ENCODE assay signal across 9 mouse cellular contexts in the genomic region with DNA sequence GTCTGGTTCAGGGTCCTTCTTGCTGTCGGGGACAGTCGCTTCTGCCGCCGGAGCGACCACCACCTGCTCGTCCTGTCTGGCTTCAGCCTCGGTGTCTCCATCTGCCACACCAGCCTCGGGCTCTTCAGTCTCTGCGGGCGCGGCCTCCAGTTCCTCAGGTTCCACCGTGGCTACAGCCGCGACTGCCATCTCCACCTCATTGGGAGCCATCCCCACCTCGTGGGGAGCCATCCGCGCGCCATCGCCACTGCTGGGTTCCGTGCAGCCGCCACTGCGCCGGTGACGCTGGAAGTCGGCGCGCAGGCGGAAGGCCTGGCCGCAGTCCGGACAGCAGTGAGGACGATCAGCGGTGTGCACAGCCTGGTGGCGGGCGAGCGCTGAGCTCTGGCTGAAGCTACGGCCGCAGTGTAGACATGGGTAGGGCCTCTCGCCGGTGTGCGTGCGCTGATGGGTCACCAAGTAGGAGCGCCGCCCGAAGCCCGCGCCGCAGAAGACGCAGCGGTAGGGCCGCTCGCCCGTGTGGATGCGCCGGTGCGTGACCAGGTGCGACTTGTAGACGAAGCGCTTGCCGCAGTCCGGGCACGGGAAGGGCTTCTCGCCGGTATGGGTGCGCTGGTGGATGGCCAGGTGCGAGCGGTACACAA. TPM values are rescaled to one million over a fixed set of nuclear protein-coding genes. Genes with fewer than 3 reads are reported as not detected.
DNase-seq lines count a peak whose midpoint lies in the region; ATAC-seq and TF ChIP-seq lines count a peak whose summit lies in the region.
"Had no signal": no experiment of that assay in that cellular context is flagged by ENCODE, and none has a peak within 500 bp of the region (broad histone marks: within the 10 kb centered on the region; RNA-seq: fewer than 3 reads in every experiment).

No protein-coding gene starts in this region.

- H3K4me1 ChIP-seq in kidney, adult 2 months (ENCODE audit: control insufficient read depth, insufficient read depth, low read length): no peaks in the 10 kb centered on the region
- no peaks in the 10 kb centered on the region for H3K4me1 ChIP-seq in brown adipose tissue, adult 24 weeks (ENCODE audit: control insufficient read depth, insufficient read depth, insufficient read length, low read length)
- H3K4me1 ChIP-seq in forebrain, embryonic 13.5 days: peaks cover 25% of the 10 kb centered on the region
- H3K4me1 ChIP-seq in midbrain, embryonic 14.5 days (ENCODE audit: control insufficient read depth, insufficient read depth, low read length): peaks cover 12% of the 10 kb centered on the region; the same call in 1 of the 2 replicates

- TF ChIP-seq CTCF in kidney, adult 2 months (conservative IDR thresholded peaks at IDR 0.05; ENCODE audit: insufficient read depth, insufficient read length, low read depth, low read length): no peak

- peaks cover 4% of the 10 kb centered on the region; the same call in 1 of the 2 replicates for H3K36me3 ChIP-seq in kidney, adult 2 months (ENCODE audit: control insufficient read depth, insufficient read depth, low read length)
- H3K36me3 ChIP-seq in forebrain, embryonic 13.5 days (ENCODE audit: poor library complexity, severe bottlenecking): peaks cover 93% of the 10 kb centered on the region
- peaks cover 80% of the 10 kb centered on the region for H3K36me3 ChIP-seq in midbrain, embryonic 14.5 days (ENCODE audit: control insufficient read depth, insufficient read depth, low read length)

- no peak for ATAC-seq in forebrain, embryonic 13.5 days
- no peak for ATAC-seq in midbrain, embryonic 14.5 days (ENCODE audit: low FRiP score, low TSS enrichment)

- no peak for TF ChIP-seq POLR2A in kidney, adult 2 months (IDR thresholded peaks at IDR 0.05; ENCODE audit: low read depth, low read length)

- no peaks in the 10 kb centered on the region for H3K9me3 ChIP-seq in forebrain, embryonic 13.5 days (replicated peaks)
- H3K9me3 ChIP-seq in midbrain, embryonic 14.5 days (ENCODE audit: control insufficient read depth, low read length): no peaks in the 10 kb centered on the region

- H3K9ac ChIP-seq in forebrain, embryonic 13.5 days: peak overlapping the region; percentile 53; the same call in 1 of the 2 replicates
- H3K9ac ChIP-seq in midbrain, embryonic 14.5 days (replicated peaks; ENCODE audit: low read length): 0 out of 2 replicates have a peak overlapping the region, but pooled peaks have one; percentile 16

- DNase-seq in kidney, postnatal 4 days: peak; percentile 35 to 56
- DNase-seq in kidney, adult 2 months: no peak
- peak; percentile 56 for DNase-seq in midbrain, embryonic 14.5 days
- DNase-seq in spleen, adult 12 weeks (ENCODE audit: low spot score): no peak
- no peak for DNase-seq in layer of hippocampus, adult 9-11 months
- DNase-seq in testis, postnatal 10 days (ENCODE audit: low spot score): no peak

- no peak overlapping the region for H3K4me3 ChIP-seq in kidney, adult 2 months (ENCODE audit: insufficient read depth, low read depth, low read length)
- H3K4me3 ChIP-seq in brown adipose tissue, adult 24 weeks (ENCODE audit: insufficient read depth, low read depth, low read length): 0 out of 2 replicates have a peak overlapping the region, but pooled peaks have one; percentile 7
- peak overlapping the region; percentile 40 for H3K4me3 ChIP-seq in forebrain, embryonic 13.5 days
- H3K4me3 ChIP-seq in midbrain, embryonic 14.5 days (replicated peaks; ENCODE audit: low read depth, low read length): no peak overlapping the region

- H3K27ac ChIP-seq in kidney, adult 2 months (ENCODE audit: insufficient read depth, low read depth, low read length): no peak overlapping the region
- no peak overlapping the region for H3K27ac ChIP-seq in brown adipose tissue, adult 24 weeks (replicated peaks; ENCODE audit: low read depth, low read length)
- H3K27ac ChIP-seq in forebrain, embryonic 13.5 days: no peak overlapping the region
- H3K27ac ChIP-seq in midbrain, embryonic 14.5 days (replicated peaks; ENCODE audit: low read depth, low read length): no peak overlapping the region

- H3K4me2 ChIP-seq in forebrain, embryonic 13.5 days: peak overlapping the region; percentile 67; the same call in 1 of the 2 replicates
- peak overlapping the region; percentile 52 for H3K4me2 ChIP-seq in midbrain, embryonic 14.5 days (ENCODE audit: low read length)

- 64% methylated on average over 66 of the region's 66 CpGs for WGBS in kidney, adult 2 months
- WGBS in forebrain, embryonic 13.5 days: 11% methylated on average over 66 of the region's 66 CpGs
- 15% methylated on average over 66 of the region's 66 CpGs for WGBS in midbrain, embryonic 14.5 days

- H3K27me3 ChIP-seq in kidney, adult 2 months (replicated peaks; ENCODE audit: control insufficient read depth, insufficient read depth, low read length): no peaks in the 10 kb centered on the region
- H3K27me3 ChIP-seq in forebrain, embryonic 13.5 days: peaks cover 76% of the 10 kb centered on the region
- peaks cover 60% of the 10 kb centered on the region for H3K27me3 ChIP-seq in midbrain, embryonic 14.5 days (ENCODE audit: control insufficient read depth, insufficient read depth, low read length)

RNA-seq across cellular contexts. Expression of a gene that starts 15.2 kb away (rescaled TPM):
- polyA plus RNA-seq in kidney, adult 2 months (2012; rRNA removed): 4.5 and 6.4 TPM in 2 replicates
- polyA plus RNA-seq in brown adipose tissue, adult 24 weeks (2012; ENCODE audit: insufficient read depth, insufficient read length, missing spikeins): 1.5 and 1.6 TPM in 2 replicates
- 5.8 and 6.1 TPM in 2 replicates for polyA plus RNA-seq in forebrain, embryonic 13.5 days (2015; fragmentation: Nextera tagmentation; extraction: Ambion mirVana)
- polyA plus RNA-seq in midbrain, embryonic 14.5 days (2014; fragmentation: Nextera tagmentation; extraction: Ambion mirVana): 6.9 and 7.8 TPM in 2 replicates

RNA-seq across cellular contexts. Expression of a gene that starts 19.6 kb away (rescaled TPM):
- 8.5 and 9.6 TPM in 2 replicates for polyA plus RNA-seq in kidney, adult 2 months (2012; rRNA removed)
- polyA plus RNA-seq in brown adipose tissue, adult 24 weeks (2012; ENCODE audit: insufficient read depth, insufficient read length, missing spikeins): 3.3 and 4.6 TPM in 2 replicates
- polyA plus RNA-seq in forebrain, embryonic 13.5 days (2015; fragmentation: Nextera tagmentation; extraction: Ambion mirVana): 22.7 and 23.5 TPM in 2 replicates
- polyA plus RNA-seq in midbrain, embryonic 14.5 days (2014; fragmentation: Nextera tagmentation; extraction: Ambion mirVana): 20.4 and 25.2 TPM in 2 replicates

RNA-seq across cellular contexts. Expression of a gene that starts 27.9 kb away (rescaled TPM):
- polyA plus RNA-seq in kidney, adult 2 months (2012; rRNA removed): 0.08 TPM in 1 of 2 replicates, not detected in the other
- not detected in 2 replicates for polyA plus RNA-seq in brown adipose tissue, adult 24 weeks (2012; ENCODE audit: insufficient read depth, insufficient read length, missing spikeins)
- not detected in 2 replicates for polyA plus RNA-seq in forebrain, embryonic 13.5 days (2015; fragmentation: Nextera tagmentation; extraction: Ambion mirVana)
- polyA plus RNA-seq in midbrain, embryonic 14.5 days (2014; fragmentation: Nextera tagmentation; extraction: Ambion mirVana): not detected in 2 replicates
- polyA plus RNA-seq: liver, embryonic 16.5 days had no signal

RNA-seq across cellular contexts. Expression of a gene that starts 38.8 kb away (rescaled TPM):
- polyA plus RNA-seq in kidney, adult 2 months (2012; rRNA removed): 0.99 and 1.1 TPM in 2 replicates
- polyA plus RNA-seq in brown adipose tissue, adult 24 weeks (2012; ENCODE audit: insufficient read depth, insufficient read length, missing spikeins): not detected in 2 replicates
- polyA plus RNA-seq in forebrain, embryonic 13.5 days (2015; fragmentation: Nextera tagmentation; extraction: Ambion mirVana): not detected in 2 replicates
- polyA plus RNA-seq in midbrain, embryonic 14.5 days (2014; fragmentation: Nextera tagmentation; extraction: Ambion mirVana): 0.13 TPM in 1 of 2 replicates, not detected in the other
- polyA plus RNA-seq: liver, embryonic 16.5 days had no signal

Comparison
In these comparisons a context has a peak if more than half of its experiments do, and no peak if none do; other contexts are left out.
1. DNase-seq: peak in kidney, postnatal 4 days (2 of 2) and midbrain, embryonic 14.5 days (single experiment); none in kidney, adult 2 months (single experiment), spleen, adult 12 weeks (single experiment), layer of hippocampus, adult 9-11 months (single experiment) and testis, postnatal 10 days (single experiment).
2. H3K4me3 ChIP-seq: peak in brown adipose tissue, adult 24 weeks (single experiment) and forebrain, embryonic 13.5 days (single experiment); none in kidney, adult 2 months (single experiment) and midbrain, embryonic 14.5 days (single experiment).